Mouse (Mus musculus) neural tube, embryonic 11.5 days (tissue): ENCODE measurements around the gene Ccdc172. TPM values are rescaled to one million over a fixed set of nuclear protein-coding genes. Genes with fewer than 3 reads are reported as not detected.
A peak's percentile ranks its signal among the peaks of the same experiment; 100 is the strongest.

Experiments
- ATAC-seq: fragments of 200-750 bp; cut with Nextera tagmentation; 2 replicates; pipeline ENCODE4 v1.8.0; 2017; ENCODE audit warnings: moderate number of reproducible peaks, mild to moderate bottlenecking, moderate TSS enrichment, moderate library complexity; ENCODE audit not compliant: insufficient read depth, low FRiP score, low TSS enrichment
- DNase-seq: peaks from one replicate; pipeline ENCODE4 v3.0.0-alpha.2; 2015; ENCODE audit warnings: low spot score
- H3K27ac ChIP-seq: fragments of 300-500 bp; sonication (generic); 2 replicates; pipeline ENCODE4 v1.5.1; 2014; ENCODE audit warnings: low read depth, mild to moderate bottlenecking, low read length
- H3K27me3 ChIP-seq: fragments of 300-500 bp; sonication (generic); 2 replicates; pipeline ENCODE4 v1.6.1; 2014; ENCODE audit warnings: mild to moderate bottlenecking, low read length, mixed read lengths; ENCODE audit not compliant: control insufficient read depth, insufficient read depth
- H3K36me3 ChIP-seq: fragments of 300-500 bp; sonication (generic); 2 replicates; pipeline ENCODE4 v1.6.1; 2014; ENCODE audit warnings: mild to moderate bottlenecking, low read length, moderate library complexity, mixed read lengths; ENCODE audit not compliant: control insufficient read depth, insufficient read depth
- H3K4me1 ChIP-seq: fragments of 300-500 bp; sonication (generic); 2 replicates; pipeline ENCODE4 v1.6.1; 2014; ENCODE audit warnings: low read length, mixed read lengths; ENCODE audit not compliant: control insufficient read depth, insufficient read depth
- H3K4me2 ChIP-seq: fragments of 300-500 bp; sonication (generic); 2 replicates; pipeline ENCODE4 v1.6.1; 2014; ENCODE audit warnings: low read depth, mild to moderate bottlenecking, moderate library complexity
- H3K4me3 ChIP-seq: fragments of 300-500 bp; sonication (generic); 2 replicates; pipeline ENCODE4 v1.5.1; 2014; ENCODE audit warnings: low read depth, low read length
- H3K9ac ChIP-seq: fragments of 300-500 bp; sonication (generic); 2 replicates; pipeline ENCODE4 v1.6.1; 2014; ENCODE audit warnings: mild to moderate bottlenecking, low read length
- H3K9me3 ChIP-seq: fragments of 300-500 bp; sonication (generic); 2 replicates; pipeline ENCODE4 v1.6.1; 2016; ENCODE audit warnings: low read length; ENCODE audit not compliant: control insufficient read depth
- WGBS: fragments of 180-500 bp; shearing (Covaris S2); extraction: QIAGEN DNeasy Blood & Tissue Kit; methylation state at CpG from one replicate; pipeline ENCODE4 v1.1.7; 2014; 5-methylcytosine and 5-hydroxymethylcytosine counted together
- polyA plus RNA-seq: library from polyadenylated mRNA; unstranded; fragments of >200 nt; fragmentation: Nextera tagmentation; extraction: Ambion mirVana; gene quantifications from 2 replicates; pipeline ENCODE4 v1.2.1, GENCODE M21; 2014

The Ccdc172 gene
- not detected in 2 replicates for polyA plus RNA-seq

GRCm38 (mm10) chr19:58511818-58512217 is at the start of gene Ccdc172:
Ccdc172 (plus strand) TSS chr19:58511993.
- ATAC-seq: no peak
- H3K9me3 ChIP-seq: no peaks in the 10 kb centered on the region
- H3K9ac ChIP-seq: no peak within 1 kb of the TSS

DNA sequence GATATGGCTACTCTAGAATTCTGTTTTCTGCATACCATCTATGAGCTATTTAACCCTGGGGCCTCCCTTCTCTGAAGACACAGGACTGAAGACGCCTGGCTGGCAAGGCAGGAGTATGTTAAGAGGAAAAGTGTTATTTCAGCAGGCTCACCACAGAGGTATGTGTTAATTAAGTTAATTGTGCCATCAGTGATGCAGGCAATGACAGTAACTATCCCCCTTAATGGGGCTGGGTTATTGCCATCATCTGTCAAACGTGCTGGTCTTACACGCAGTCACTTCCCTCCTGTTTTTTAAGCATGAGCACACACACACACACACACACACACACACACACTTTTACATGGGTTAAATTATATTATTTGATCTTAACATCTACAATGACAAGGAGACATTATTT is 48.0 kb upstream of the Ccdc172 start:
- 42% methylated on average over 3 of the region's 3 CpGs for WGBS
- Histone ChIP-seq H3K4me1 (0 out of 2 replicates have a peak, but pooled peaks cover 3% of the 10 kb centered on the region), H3K27ac (no peak overlapping the region), H3K27me3 (no peaks in the 10 kb centered on the region), H3K4me3 (no peak overlapping the region), H3K9ac (no peak overlapping the region), H3K4me2 (no peak overlapping the region), H3K36me3 (no peaks in the 10 kb centered on the region), H3K9me3 (no peaks in the 10 kb centered on the region)
- ATAC-seq: no peak
- no peak for DNase-seq

More at GRCm38 (mm10) chr19:58511818-58512217, at the start of gene Ccdc172:
- H3K27me3 ChIP-seq: no peaks in the 10 kb centered on the region
- H3K27ac ChIP-seq: no peak within 1 kb of the TSS
- DNase-seq: no peak
- no peaks in the 10 kb centered on the region for H3K36me3 ChIP-seq
- 92% methylated on average over 17 of the region's 17 CpGs for WGBS
- no peaks in the 10 kb centered on the region for H3K4me1 ChIP-seq
- H3K4me2 ChIP-seq: no peak within 1 kb of the TSS
- no peak within 1 kb of the TSS for H3K4me3 ChIP-seq

DNA sequence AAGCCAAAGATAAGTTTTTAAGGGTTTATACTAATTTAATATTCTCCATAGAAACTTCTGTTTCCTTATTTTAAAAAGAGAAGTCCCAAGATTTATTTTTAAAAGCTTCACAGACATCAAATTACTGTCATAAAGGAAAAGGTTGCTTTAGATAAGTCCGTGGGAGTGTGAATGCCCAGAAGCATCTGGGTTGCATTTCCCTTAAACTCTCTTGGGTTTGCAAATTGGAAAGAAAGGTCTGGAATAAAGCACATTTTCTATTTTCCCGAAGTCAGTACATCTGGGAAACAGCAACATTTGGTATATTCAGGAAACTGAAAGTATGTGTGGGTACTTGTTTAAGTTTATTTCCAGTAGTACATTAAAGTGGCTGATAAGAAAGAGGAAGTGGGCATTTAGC is 43.5 kb upstream of the Ccdc172 start:
- DNase-seq (no peak), ATAC-seq (no peak)
- no peaks in the 10 kb centered on the region for H3K36me3 ChIP-seq
- H3K27me3 ChIP-seq: no peaks in the 10 kb centered on the region
- no peak overlapping the region for H3K4me2 ChIP-seq
- no peaks in the 10 kb centered on the region for H3K9me3 ChIP-seq
- no peak overlapping the region for H3K9ac ChIP-seq
- H3K27ac ChIP-seq: no peak overlapping the region
- H3K4me3 ChIP-seq: no peak overlapping the region
- H3K4me1 ChIP-seq: no peaks in the 10 kb centered on the region
- 67% methylated on average over 2 of the region's 2 CpGs for WGBS

DNA sequence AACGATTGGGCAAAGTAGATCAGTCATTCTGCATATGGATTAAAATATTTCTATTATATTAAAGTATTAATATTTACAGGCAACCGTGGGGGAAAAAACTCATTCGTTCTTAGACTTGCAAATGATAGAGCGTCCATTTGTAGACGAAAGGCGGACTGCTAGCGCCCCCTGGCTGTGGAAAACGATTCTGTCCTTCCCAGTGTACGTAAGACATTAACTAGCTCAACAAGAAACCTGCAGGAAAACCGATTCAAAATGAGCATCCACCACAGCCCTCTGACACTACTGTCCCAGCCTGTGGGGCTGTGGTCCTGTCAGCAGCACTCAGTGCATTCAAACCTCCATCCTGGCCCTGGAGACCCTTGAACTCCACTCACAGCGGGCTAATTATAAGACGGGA is 42.4 kb upstream of the Ccdc172 start:
- ATAC-seq (no peak), DNase-seq (peak; percentile 88)
- Histone ChIP-seq H3K9ac (peak overlapping the region; percentile 31; the same call in 1 of the 2 replicates), H3K36me3 (no peaks in the 10 kb centered on the region), H3K9me3 (no peaks in the 10 kb centered on the region), H3K27ac (no peak overlapping the region), H3K4me1 (no peaks in the 10 kb centered on the region), H3K27me3 (no peaks in the 10 kb centered on the region), H3K4me3 (no peak overlapping the region), H3K4me2 (no peak overlapping the region)
- 20% methylated on average over 12 of the region's 12 CpGs for WGBS

DNA sequence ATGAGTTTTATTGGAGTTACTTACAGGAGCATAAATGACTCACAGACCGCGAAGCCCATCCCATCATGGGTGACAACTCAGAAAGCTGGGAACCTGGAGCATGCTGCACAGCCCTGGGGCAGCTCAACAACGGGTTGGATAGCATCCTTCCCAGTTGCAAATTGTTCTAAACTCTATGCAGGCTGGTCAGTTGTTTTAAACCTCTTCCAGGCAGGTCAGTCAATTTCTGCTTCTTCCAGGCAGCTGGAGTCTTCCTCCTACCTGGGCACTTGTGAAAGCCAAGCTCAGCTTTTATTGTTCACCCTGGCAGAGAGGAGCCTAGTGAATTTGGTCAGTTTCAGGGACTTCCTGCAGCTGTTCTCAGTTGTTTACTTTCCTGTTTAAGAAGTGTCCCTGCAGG is 37.5 kb upstream of the Ccdc172 start:
- DNase-seq: no peak
- H3K4me3 ChIP-seq: no peak overlapping the region

GRCm38 (mm10) chr19:58482373-58482977 is 29.3 kb upstream of the Ccdc172 start:
- H3K36me3 ChIP-seq: no peaks in the 10 kb centered on the region
- no peak overlapping the region for H3K4me2 ChIP-seq
- ATAC-seq (no peak), DNase-seq (no peak)
- no peaks in the 10 kb centered on the region for H3K4me1 ChIP-seq
- WGBS: 75% methylated on average over 9 of the region's 9 CpGs
- H3K9ac ChIP-seq: no peak overlapping the region
- H3K9me3 ChIP-seq: no peaks in the 10 kb centered on the region
- H3K4me3 ChIP-seq: no peak overlapping the region
- no peak overlapping the region for H3K27ac ChIP-seq
- H3K27me3 ChIP-seq: no peaks in the 10 kb centered on the region

More for the DNA sequence above, 37.5 kb upstream of the Ccdc172 start:
- Histone ChIP-seq H3K4me1 (no peaks in the 10 kb centered on the region), H3K36me3 (no peaks in the 10 kb centered on the region), H3K4me2 (no peak overlapping the region), H3K27ac (no peak overlapping the region), H3K9me3 (no peaks in the 10 kb centered on the region), H3K9ac (no peak overlapping the region), H3K27me3 (no peaks in the 10 kb centered on the region)
- 93% methylated on average over 3 of the region's 3 CpGs for WGBS
- no peak for ATAC-seq

- WGBS: 66% methylated on average over 2 of the region's 2 CpGs
- no peak overlapping the region for H3K27ac ChIP-seq
- H3K4me1 ChIP-seq: no peaks in the 10 kb centered on the region
- H3K9ac ChIP-seq: no peak overlapping the region
- no peak overlapping the region for H3K4me3 ChIP-seq
- DNase-seq (no peak), ATAC-seq (no peak)
- H3K36me3 ChIP-seq: no peaks in the 10 kb centered on the region
- no peaks in the 10 kb centered on the region for H3K9me3 ChIP-seq
- no peak overlapping the region for H3K4me2 ChIP-seq
- H3K27me3 ChIP-seq: no peaks in the 10 kb centered on the region
Measured at GRCm38 (mm10) chr19:58486686-58487085, 25.1 kb upstream of the Ccdc172 start.

- DNase-seq (no peak), ATAC-seq (no peak)
- no peaks in the 10 kb centered on the region for H3K36me3 ChIP-seq
- H3K4me3 ChIP-seq: no peak overlapping the region
- no peaks in the 10 kb centered on the region for H3K27me3 ChIP-seq
- 82% methylated on average over 3 of the region's 3 CpGs for WGBS
- H3K4me1 ChIP-seq: no peaks in the 10 kb centered on the region
- no peak overlapping the region for H3K27ac ChIP-seq
- no peak overlapping the region for H3K4me2 ChIP-seq
- H3K9ac ChIP-seq: no peak overlapping the region
- H3K9me3 ChIP-seq: no peaks in the 10 kb centered on the region
Measured at GRCm38 (mm10) chr19:58497106-58497505, 14.7 kb upstream of the Ccdc172 start.

DNA sequence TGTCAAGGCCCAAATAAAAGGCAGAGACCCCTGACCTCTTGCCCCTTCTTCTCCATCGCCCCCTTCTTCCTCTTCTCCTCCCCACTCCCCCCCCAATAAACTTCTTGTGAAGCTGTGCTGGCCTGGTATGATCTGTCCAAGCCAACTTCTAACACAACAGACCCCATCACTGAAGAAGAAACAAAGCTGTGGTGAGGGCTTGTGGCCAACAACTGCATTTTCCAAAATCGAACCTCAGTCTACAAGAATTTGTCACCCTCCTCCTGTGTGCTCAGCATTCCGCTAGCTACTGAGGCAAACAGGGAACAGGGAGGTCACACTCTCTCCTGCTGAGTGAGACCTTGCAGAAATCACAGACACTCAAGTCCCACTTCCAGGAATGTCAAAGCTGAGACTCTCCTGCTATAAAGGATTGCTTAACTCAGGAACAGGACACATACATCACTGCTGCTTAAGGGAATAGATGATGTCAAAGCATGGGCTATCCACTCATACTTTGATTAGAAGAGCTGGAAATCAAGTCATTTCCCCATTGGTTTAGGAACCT is 12.3 kb upstream of the Ccdc172 start:
- H3K4me2 ChIP-seq: no peak overlapping the region

More for the DNA sequence above, 12.3 kb upstream of the Ccdc172 start:
- Histone ChIP-seq H3K9me3 (no peaks in the 10 kb centered on the region), H3K36me3 (no peaks in the 10 kb centered on the region), H3K4me3 (no peak overlapping the region), H3K9ac (no peak overlapping the region), H3K27ac (no peak overlapping the region), H3K27me3 (no peaks in the 10 kb centered on the region), H3K4me1 (no peaks in the 10 kb centered on the region)
- 70% methylated on average over 3 of the region's 3 CpGs for WGBS
- no peak for ATAC-seq
- no peak for DNase-seq
